Mouse (Mus musculus): Measurements from ENCODE around the gene Dusp10. TPM values are rescaled to one million over a fixed set of nuclear protein-coding genes. Genes with fewer than 3 reads are reported as not detected.

The Dusp10 gene
- polyA plus RNA-seq (2015; fragmentation: Nextera tagmentation; extraction: Ambion mirVana): 18.6 and 19.2 TPM in 2 replicates

- Histone ChIP-seq H3K9ac (no peak within 1 kb of the TSS), H3K4me2 (replicated peaks) (no peak within 1 kb of the TSS), H3K4me1 (no peaks in the 10 kb centered on the region), H3K27me3 (no peaks in the 10 kb centered on the region), H3K9me3 (replicated peaks) (no peaks in the 10 kb centered on the region), H3K4me3 (replicated peaks) (no peak within 1 kb of the TSS), H3K36me3 (no peaks in the 10 kb centered on the region), H3K27ac (replicated peaks) (no peak within 1 kb of the TSS)
- no peak for ATAC-seq (ENCODE audit: insufficient number of reproducible peaks, low FRiP score, low TSS enrichment, low read depth)
- WGBS: 88% methylated on average over 4 of the region's 4 CpGs
These were observed at the start of gene Dusp10 for GRCm38 (mm10) chr1:184013106-184013505. Gene Dusp10, plus strand, starts transcription at chr1:184013302.

- H3K4me1 ChIP-seq: no peaks in the 10 kb centered on the region
- no peak overlapping the region for H3K4me3 ChIP-seq (replicated peaks)
- no peaks in the 10 kb centered on the region for H3K36me3 ChIP-seq
- ATAC-seq (ENCODE audit: insufficient number of reproducible peaks, low FRiP score, low TSS enrichment, low read depth): no peak
- no peaks in the 10 kb centered on the region for H3K9me3 ChIP-seq (replicated peaks)
- WGBS: 73% methylated on average over 4 of the region's 4 CpGs
- no peak overlapping the region for H3K27ac ChIP-seq (replicated peaks)
- H3K9ac ChIP-seq: no peak overlapping the region
- H3K27me3 ChIP-seq: no peaks in the 10 kb centered on the region
- no peak overlapping the region for H3K4me2 ChIP-seq (replicated peaks)
These were observed 47.8 kb upstream of the Dusp10 start for GRCm38 (mm10) chr1:183965341-183965740.

GRCm38 (mm10) chr1:183969265-183969664, 43.8 kb upstream of the Dusp10 start:
- Histone ChIP-seq H3K27me3 (no peaks in the 10 kb centered on the region), H3K4me1 (no peaks in the 10 kb centered on the region), H3K9ac (no peak overlapping the region), H3K36me3 (no peaks in the 10 kb centered on the region), H3K9me3 (replicated peaks) (no peaks in the 10 kb centered on the region), H3K4me3 (replicated peaks) (no peak overlapping the region), H3K4me2 (replicated peaks) (no peak overlapping the region), H3K27ac (replicated peaks) (no peak overlapping the region)
- WGBS: 76% methylated on average over 1 of the region's 1 CpGs
- ATAC-seq (ENCODE audit: insufficient number of reproducible peaks, low FRiP score, low TSS enrichment, low read depth): no peak

- H3K27me3 ChIP-seq: no peaks in the 10 kb centered on the region
- no peak overlapping the region for H3K4me2 ChIP-seq (replicated peaks)
- no peak for ATAC-seq (ENCODE audit: insufficient number of reproducible peaks, low FRiP score, low TSS enrichment, low read depth)
- no peaks in the 10 kb centered on the region for H3K36me3 ChIP-seq
- H3K4me1 ChIP-seq: no peaks in the 10 kb centered on the region
- no peak overlapping the region for H3K4me3 ChIP-seq (replicated peaks)
- no peak overlapping the region for H3K9ac ChIP-seq
- H3K9me3 ChIP-seq (replicated peaks): no peaks in the 10 kb centered on the region
- no peak overlapping the region for H3K27ac ChIP-seq (replicated peaks)
- WGBS: 90% methylated on average over 9 of the region's 9 CpGs
These were observed 33.3 kb upstream of the Dusp10 start for GRCm38 (mm10) chr1:183979814-183980243.

- Histone ChIP-seq H3K4me1 (no peaks in the 10 kb centered on the region), H3K27me3 (no peaks in the 10 kb centered on the region), H3K4me3 (replicated peaks) (no peak overlapping the region), H3K4me2 (replicated peaks) (0 out of 2 replicates have a peak overlapping the region, but pooled peaks have one; percentile 10), H3K36me3 (no peaks in the 10 kb centered on the region), H3K27ac (replicated peaks) (no peak overlapping the region), H3K9ac (no peak overlapping the region), H3K9me3 (replicated peaks) (no peaks in the 10 kb centered on the region)
- WGBS: 53% methylated on average over 13 of the region's 13 CpGs
- ATAC-seq (ENCODE audit: insufficient number of reproducible peaks, low FRiP score, low TSS enrichment, low read depth): no peak
These were observed 31.0 kb upstream of the Dusp10 start for GRCm38 (mm10) chr1:183982108-183982507.

- Histone ChIP-seq H3K9ac (no peak overlapping the region), H3K4me2 (replicated peaks) (no peak overlapping the region), H3K27me3 (no peaks in the 10 kb centered on the region), H3K27ac (replicated peaks) (no peak overlapping the region), H3K4me3 (replicated peaks) (no peak overlapping the region), H3K36me3 (no peaks in the 10 kb centered on the region), H3K4me1 (no peaks in the 10 kb centered on the region), H3K9me3 (replicated peaks) (no peaks in the 10 kb centered on the region)
- no peak for ATAC-seq (ENCODE audit: insufficient number of reproducible peaks, low FRiP score, low TSS enrichment, low read depth)
- 87% methylated on average over 7 of the region's 7 CpGs for WGBS
These were observed 25.3 kb upstream of the Dusp10 start for GRCm38 (mm10) chr1:183987711-183988245.

GRCm38 (mm10) chr1:183991921-183992320, 21.2 kb upstream of the Dusp10 start:
- Histone ChIP-seq H3K27ac (replicated peaks) (no peak overlapping the region), H3K4me1 (no peaks in the 10 kb centered on the region), H3K4me3 (replicated peaks) (no peak overlapping the region), H3K4me2 (replicated peaks) (no peak overlapping the region), H3K36me3 (no peaks in the 10 kb centered on the region), H3K27me3 (no peaks in the 10 kb centered on the region), H3K9me3 (replicated peaks) (no peaks in the 10 kb centered on the region), H3K9ac (no peak overlapping the region)
- WGBS: 87% methylated on average over 2 of the region's 2 CpGs
- no peak for ATAC-seq (ENCODE audit: insufficient number of reproducible peaks, low FRiP score, low TSS enrichment, low read depth)

GRCm38 (mm10) chr1:183997207-183997606, 15.9 kb upstream of the Dusp10 start:
- no peak overlapping the region for H3K9ac ChIP-seq
- ATAC-seq (ENCODE audit: insufficient number of reproducible peaks, low FRiP score, low TSS enrichment, low read depth): no peak
- H3K4me3 ChIP-seq (replicated peaks): no peak overlapping the region
- H3K4me1 ChIP-seq: no peaks in the 10 kb centered on the region
- H3K27me3 ChIP-seq: no peaks in the 10 kb centered on the region
- 71% methylated on average over 2 of the region's 2 CpGs for WGBS
- no peaks in the 10 kb centered on the region for H3K36me3 ChIP-seq
- H3K9me3 ChIP-seq (replicated peaks): no peaks in the 10 kb centered on the region
- H3K4me2 ChIP-seq (replicated peaks): no peak overlapping the region
- H3K27ac ChIP-seq (replicated peaks): no peak overlapping the region

GRCm38 (mm10) chr1:184002470-184002869, 10.6 kb upstream of the Dusp10 start:
- Histone ChIP-seq H3K4me3 (replicated peaks) (no peak overlapping the region), H3K36me3 (no peaks in the 10 kb centered on the region)

GRCm38 (mm10) chr1:184004311-184004710, 8.8 kb upstream of the Dusp10 start:
- no peaks in the 10 kb centered on the region for H3K9me3 ChIP-seq (replicated peaks)
- H3K27ac ChIP-seq (replicated peaks): no peak overlapping the region
- no peak overlapping the region for H3K9ac ChIP-seq
- no peak overlapping the region for H3K4me3 ChIP-seq (replicated peaks)
- WGBS: 68% methylated on average over 2 of the region's 2 CpGs
- H3K27me3 ChIP-seq: no peaks in the 10 kb centered on the region
- H3K4me2 ChIP-seq (replicated peaks): no peak overlapping the region
- ATAC-seq (ENCODE audit: insufficient number of reproducible peaks, low FRiP score, low TSS enrichment, low read depth): no peak
- no peaks in the 10 kb centered on the region for H3K4me1 ChIP-seq
- H3K36me3 ChIP-seq: no peaks in the 10 kb centered on the region

More at GRCm38 (mm10) chr1:184002470-184002869, 10.6 kb upstream of the Dusp10 start:
- Histone ChIP-seq H3K9me3 (replicated peaks) (no peaks in the 10 kb centered on the region), H3K27ac (replicated peaks) (no peak overlapping the region), H3K4me1 (no peaks in the 10 kb centered on the region), H3K9ac (no peak overlapping the region), H3K27me3 (no peaks in the 10 kb centered on the region), H3K4me2 (replicated peaks) (no peak overlapping the region)
- ATAC-seq (ENCODE audit: insufficient number of reproducible peaks, low FRiP score, low TSS enrichment, low read depth): no peak
- WGBS: 78% methylated on average over 2 of the region's 2 CpGs

GRCm38 (mm10) chr1:184005315-184006058, 7.6 kb upstream of the Dusp10 start:
- ATAC-seq (ENCODE audit: insufficient number of reproducible peaks, low FRiP score, low TSS enrichment, low read depth): no peak
- Histone ChIP-seq H3K27ac (replicated peaks) (no peak overlapping the region), H3K4me1 (no peaks in the 10 kb centered on the region), H3K9ac (no peak overlapping the region), H3K27me3 (no peaks in the 10 kb centered on the region), H3K36me3 (no peaks in the 10 kb centered on the region), H3K4me3 (replicated peaks) (no peak overlapping the region), H3K4me2 (replicated peaks) (no peak overlapping the region), H3K9me3 (replicated peaks) (no peaks in the 10 kb centered on the region)
- WGBS: 60% methylated on average over 6 of the region's 6 CpGs

- Histone ChIP-seq H3K36me3 (no peaks in the 10 kb centered on the region), H3K27ac (replicated peaks) (no peak overlapping the region), H3K4me1 (no peaks in the 10 kb centered on the region), H3K9me3 (replicated peaks) (no peaks in the 10 kb centered on the region), H3K4me2 (replicated peaks) (no peak overlapping the region), H3K4me3 (replicated peaks) (no peak overlapping the region), H3K27me3 (no peaks in the 10 kb centered on the region), H3K9ac (no peak overlapping the region)
- no peak for ATAC-seq (ENCODE audit: insufficient number of reproducible peaks, low FRiP score, low TSS enrichment, low read depth)
These were observed 7.0 kb upstream of the Dusp10 start for GRCm38 (mm10) chr1:184006086-184006485.

All from embryonic facial prominence, embryonic 15.5 days (tissue).